Mouse (Mus musculus): ENCODE measurements around the gene Lrrc1.

GRCm38 (mm10) chr9:77482281-77482680 is 62.4 kb downstream of the Lrrc1 start:
- TF ChIP-seq POLR2A (IDR thresholded peaks at IDR 0.05; ENCODE audit: extremely low read depth, insufficient read depth, low read length) = no peak
- TF ChIP-seq CTCF (IDR thresholded peaks at IDR 0.05; ENCODE audit: extremely low read depth, insufficient read depth, low read length) = no peak
